Mouse (Mus musculus) monocyte, adult 5-6 weeks (primary cell): ENCODE data around the gene Ermn. TPM values are rescaled to one million over a fixed set of nuclear protein-coding genes. Genes with fewer than 3 reads are reported as not detected.

Experiments used
- ATAC-seq: fragments of 153-309, 156-312 bp; replicated peaks from 2 replicates; pipeline ENCODE4 v1.8.0; 2017; ENCODE audit warnings: mild to moderate bottlenecking; ENCODE audit not compliant: low TSS enrichment, insufficient number of reproducible peaks, severe bottlenecking, poor library complexity, low FRiP score
- total RNA-seq: library from RNA; stranded (forward); fragments of 200-1000, 200-491, 200-594 nt; gene quantifications from 3 replicates; pipeline ENCODE4 v1.2.3, GENCODE M21; 2017

The Ermn gene
- total RNA-seq = not detected in 3 replicates

DNA sequence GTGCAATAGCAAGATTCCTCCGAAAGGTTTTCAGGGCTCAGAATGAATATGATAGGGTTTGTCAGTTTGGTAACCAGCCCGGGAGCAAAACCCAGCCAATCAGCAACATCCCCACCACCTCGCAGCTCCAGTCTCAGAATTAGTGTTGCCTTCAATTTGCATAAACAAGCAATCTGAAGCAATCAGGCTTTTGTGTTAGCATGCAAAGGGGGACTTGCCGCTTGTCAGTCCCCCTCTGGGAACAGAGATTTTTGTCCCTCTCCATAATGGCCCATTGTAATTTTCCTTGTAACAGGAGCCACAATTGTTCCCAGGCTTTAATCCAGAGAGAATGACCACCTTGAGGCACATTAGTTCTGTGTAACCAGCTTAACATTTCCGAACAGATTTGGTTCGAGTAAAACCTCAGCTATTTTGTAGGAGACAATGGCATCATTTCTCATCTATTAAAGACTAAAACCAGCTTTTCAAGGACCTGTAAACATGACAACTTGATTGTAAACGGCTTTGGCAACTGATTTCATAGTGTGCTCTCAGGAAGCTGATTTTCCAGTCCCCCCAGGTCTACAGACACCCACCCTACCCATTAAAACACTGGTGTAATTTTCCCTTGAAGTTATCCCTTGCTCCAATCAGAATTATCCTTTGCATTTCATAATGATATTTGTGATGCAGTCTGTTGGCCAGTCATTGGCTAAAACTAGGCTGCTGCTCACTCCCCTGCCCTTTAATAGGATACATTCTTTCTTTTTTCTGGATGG, at the start of gene Ermn:
Gene Ermn, minus strand, starts transcription at position 44 of the 761 bp plus-strand sequence.
- ATAC-seq = no peak

DNA sequence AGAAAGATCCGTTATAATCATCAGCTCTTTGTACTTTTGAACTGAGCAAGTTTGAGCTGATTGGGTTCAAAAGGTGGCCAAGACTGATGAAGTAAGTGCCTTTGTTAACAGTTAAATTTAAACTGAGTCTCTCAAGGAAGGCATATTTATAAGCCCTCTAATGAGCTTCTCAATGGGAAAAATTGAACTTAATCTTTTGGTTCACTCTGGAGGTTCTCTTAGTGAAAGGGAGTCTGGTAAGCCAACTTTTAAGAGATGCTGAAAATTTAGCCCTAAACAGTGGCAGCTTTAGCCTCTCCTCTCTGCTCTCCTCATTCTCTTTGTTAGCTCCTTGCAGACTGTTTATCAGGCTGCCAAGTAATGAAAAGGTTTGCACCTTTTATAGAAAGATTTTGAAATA, 42.2 kb upstream of the Ermn start:
- no peak for ATAC-seq

DNA sequence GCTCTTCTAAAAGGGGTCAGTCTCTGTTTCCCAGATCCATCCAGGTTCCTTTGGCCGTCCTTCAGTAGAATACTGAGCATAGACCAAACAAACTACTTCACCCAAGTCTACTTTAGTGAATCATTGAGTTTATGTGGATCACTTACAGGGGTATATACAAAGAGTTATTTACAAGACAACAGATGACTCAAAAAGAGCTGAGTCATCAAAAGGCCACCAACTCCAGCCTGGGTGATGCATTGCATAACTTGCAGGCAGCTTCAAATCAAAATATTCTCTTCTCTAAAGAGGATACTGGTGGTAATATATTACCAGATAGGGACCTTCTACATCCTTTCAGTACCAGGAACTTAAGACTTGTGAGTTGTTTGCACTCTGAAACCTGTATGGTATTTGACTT, 33.8 kb upstream of the Ermn start:
- no peak for ATAC-seq

DNA sequence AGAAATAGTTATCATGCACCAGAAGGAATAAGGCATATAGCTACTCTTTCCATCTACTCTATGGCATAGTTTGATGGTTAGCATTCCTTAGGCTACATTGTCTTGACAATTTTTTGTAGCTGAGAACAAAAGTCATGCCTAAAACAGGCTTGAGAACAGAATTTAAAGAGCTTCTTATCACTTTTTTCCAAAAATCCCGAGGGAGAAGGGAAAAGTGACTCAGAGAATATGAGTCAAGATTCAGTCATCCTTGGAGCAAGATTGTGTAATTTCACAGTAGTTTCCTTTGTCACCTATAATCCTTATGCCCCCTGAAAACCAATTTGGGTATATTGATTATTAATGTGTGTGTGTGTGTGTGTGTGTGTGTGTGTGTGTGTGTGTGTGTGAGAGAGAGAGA, 27.2 kb upstream of the Ermn start:
- no peak for ATAC-seq

DNA sequence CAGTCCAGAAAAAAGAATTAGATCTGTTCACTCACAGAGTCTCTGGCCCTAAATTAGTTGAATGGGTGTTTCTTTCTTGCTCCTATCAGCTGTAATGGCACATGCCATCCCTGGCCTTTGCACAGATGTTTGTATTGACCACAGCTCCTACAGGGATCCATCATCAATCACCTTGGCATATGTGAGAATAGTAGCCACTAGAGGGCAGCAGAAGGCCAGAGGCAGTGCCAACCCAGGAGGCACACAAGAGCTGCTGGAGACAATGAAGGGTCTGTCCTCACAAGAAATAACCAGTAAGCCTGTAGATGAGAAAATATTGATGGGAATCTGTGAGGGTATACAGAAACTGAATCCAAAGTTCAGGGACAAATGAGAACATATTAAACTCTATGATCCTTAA, 2.7 kb upstream of the Ermn start:
- peak; percentile 85 for ATAC-seq

DNA sequence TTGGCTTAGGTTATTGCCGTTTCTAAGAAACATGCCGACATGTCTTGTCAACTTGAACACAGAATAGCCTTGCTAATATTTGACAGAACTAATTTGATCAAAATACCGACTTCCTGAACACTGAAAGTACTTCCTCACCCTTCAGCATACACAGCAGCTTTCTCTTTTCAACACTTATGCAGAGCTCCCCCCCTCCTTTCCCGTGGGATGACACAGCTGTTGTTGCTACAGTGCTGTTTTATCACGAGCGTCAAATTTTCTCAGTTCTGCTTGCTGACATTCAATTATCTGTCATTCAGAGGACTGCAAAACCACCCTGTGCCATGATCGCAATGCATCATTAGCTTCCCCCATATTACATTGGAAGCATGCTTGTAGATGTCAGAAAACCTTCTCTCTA, 10.8 kb downstream of the Ermn start:
- peak; percentile 40; the same call in 1 of the 2 replicates for ATAC-seq

DNA sequence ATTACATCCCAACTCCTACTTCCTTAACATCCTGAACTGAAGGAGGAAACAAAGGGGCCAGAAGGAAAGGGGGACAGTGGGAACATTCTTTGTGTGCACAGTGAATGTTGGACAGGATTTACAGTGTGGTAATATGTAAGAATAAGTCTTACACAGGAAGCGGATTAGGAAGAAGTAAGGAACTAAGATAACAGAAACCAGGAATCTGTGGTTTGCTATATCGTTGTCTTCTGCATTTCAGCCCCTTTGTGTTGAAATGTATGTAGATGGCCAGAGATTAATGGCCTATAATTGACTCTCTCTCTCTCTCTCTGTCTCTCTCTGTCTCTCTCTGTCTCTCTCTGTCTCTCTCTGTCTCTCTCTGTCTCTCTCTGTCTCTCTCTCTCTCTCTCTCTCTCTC, 15.7 kb downstream of the Ermn start:
- ATAC-seq = no peak

DNA sequence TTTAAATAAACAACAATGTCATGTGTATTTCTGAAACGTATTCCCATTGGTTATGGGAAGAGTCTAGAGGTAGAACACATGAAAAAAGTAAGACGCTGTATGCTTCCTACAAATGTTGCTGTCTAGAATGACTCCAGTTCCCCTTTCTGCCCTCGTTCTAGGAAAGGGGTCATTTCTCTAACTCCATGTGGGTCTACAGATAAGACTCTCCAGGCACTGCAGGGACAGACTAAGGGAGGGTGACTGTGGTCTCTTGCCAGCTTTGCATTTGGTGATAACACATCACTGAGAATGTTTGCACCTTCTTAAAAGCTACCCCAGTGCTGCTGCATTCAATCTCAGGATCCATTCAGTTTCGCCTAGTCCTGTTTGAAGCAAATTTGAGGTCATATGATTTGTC, 17.0 kb downstream of the Ermn start:
- ATAC-seq = no peak

DNA sequence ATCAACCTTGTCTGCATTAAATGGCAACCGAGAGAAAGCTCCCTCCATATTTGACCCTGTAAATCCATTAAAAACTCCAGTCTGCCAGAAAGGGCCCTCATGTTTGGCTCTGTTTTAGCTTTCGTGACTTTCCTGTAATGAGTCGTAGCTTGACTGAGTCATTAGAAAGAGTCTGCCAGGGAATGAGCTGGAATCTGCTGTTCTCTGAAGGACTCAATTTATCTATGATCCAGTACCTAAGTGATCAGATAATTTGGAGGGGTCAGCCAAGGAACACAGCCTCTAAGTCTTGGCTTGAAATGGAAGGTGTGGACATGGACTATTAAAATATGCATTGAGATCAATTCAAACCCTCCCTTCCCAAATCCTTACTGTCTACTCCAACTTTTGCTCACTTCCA, 21.2 kb downstream of the Ermn start:
- no peak for ATAC-seq

DNA sequence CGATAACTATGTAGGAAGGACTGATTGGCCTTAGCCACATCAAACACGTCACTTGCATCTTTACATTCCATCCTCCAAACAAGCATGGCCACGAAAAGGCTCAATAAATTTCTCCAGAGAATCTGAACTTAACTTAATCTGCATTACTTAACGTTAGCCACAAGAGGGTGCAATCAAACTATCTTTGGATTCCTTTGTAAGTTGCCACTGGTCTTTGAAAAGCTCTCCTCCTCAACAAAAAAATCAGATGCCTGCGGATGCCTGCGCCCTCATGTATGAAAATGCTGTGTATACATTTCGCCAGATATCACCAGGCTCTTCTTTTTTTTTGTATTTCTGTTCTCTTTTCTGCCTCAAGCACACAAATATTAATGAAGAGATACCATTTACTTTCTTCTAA, 23.3 kb downstream of the Ermn start:
- ATAC-seq = peak; percentile 67

DNA sequence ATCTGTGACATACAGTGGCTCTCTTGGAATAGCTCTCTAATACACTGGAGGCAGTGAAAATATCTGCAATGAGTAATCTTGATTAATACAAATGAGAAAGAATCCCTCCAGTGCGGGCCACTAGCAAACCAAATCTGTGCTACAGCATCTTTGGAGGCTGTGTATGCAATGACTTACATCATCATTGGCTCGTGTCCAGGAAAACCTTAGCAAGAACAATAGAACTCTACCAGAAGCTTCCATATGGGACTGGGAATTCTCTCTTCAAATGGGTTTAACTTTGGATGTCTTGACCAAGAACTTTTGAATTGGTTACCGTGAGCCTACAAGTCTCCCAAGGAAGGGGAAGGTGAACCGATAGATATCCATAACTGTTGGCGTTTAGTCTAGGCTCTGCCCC, 25.9 kb downstream of the Ermn start:
- ATAC-seq = no peak

DNA sequence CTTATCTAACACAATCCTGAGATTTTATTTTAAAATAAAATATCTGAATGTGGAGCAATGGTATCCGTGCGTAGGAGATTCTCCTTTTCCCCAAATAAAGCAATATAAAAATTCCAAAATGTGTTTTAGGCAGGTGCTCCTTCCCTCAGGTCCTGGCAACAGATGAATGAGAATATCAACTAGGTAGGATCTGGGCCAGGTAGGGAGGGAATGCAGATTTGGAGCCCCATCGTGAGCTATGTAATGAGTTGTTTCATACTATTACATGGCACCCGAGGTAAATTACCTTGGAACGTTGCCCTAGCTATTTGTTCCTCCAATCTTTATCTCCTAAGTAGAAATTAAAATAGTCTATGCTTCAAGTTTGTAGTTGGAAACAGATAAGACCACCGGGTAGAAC, 29.1 kb downstream of the Ermn start:
- no peak for ATAC-seq

DNA sequence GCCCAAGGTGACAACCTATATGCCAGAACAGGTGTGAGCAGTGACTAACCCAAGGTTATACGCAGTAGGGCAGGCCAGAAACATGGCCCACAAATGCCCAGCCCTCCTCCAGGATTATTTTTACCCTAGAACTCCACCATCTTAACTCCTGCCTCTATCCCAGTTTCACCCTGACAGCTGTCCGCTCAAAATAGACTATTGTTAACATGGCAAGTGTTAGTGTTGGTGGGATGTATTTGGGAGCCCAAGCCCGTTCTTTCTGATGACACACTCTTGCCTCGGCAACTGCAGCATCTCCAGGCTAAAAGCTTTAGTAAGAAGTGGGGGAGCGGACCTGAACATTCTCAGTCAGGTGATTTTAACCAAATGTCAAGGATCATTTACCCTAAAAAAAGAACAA, 45.6 kb downstream of the Ermn start:
- no peak for ATAC-seq

DNA sequence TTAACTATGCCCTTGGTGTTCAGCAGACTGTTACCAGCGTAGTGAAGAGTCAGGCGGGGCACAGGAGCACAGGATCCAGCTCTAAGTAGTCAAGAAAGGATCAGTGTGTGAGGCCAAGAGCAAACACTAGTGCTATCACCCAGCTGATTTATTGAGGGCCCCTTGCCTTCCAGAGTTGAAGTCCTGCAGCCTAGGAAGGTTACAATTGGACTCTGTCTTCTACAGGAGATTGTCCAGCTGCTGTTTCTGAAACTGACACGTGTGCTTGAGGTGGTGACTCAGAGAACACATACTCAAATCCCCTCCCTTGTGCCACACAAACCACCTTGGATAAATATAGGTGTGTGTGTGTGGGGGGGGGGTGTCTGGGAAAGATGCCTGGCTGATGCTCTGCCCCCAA, 51.2 kb downstream of the Ermn start:
- no peak for ATAC-seq

DNA sequence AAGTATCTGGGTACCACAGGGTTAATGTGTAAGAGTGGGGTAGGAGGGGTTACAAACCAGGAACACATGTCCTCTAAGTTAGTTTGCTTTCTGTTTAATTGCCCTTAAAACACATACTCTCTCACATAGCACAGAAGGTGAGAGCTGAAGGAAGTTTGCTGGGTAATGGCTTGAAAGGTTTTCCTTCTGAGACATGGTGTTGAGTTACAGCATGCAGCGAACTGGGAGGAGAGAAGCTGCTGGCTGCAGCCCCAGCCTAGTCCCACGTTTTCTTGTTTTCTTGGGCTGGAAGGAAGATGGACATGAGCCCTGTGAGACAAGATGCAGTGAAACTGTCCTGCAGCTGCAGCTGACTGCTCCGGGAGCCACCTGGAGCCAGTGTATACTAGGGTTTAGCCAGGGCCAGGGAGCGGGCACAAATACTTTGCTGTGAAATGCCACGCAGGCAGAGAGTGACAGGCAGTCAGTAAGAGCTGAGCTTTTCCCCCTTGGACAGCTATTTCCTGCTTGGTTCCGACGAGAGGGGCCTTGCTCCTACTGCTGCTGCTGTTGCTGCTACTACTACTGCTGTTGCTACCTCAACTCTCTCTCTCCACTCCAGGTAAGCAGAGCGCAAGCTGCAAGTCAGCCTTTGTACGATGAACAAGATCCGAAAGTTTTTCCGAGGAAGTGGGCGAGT, 54.8 kb downstream of the Ermn start, which contains the start of gene Galnt5:
Gene Galnt5, plus strand, starts transcription at position 133 of the 679 bp plus-strand sequence.
- ATAC-seq = no peak

Other genes with a start within 250 kb of the Ermn start
- gene Galnt5, start 55.0 kb downstream of the Ermn start, total RNA-seq = not detected in 3 replicates
- 820 to 1,108 TPM (median 1,028 TPM) in 3 replicates for gene Cytip, start 142.7 kb upstream of the Ermn start, total RNA-seq